Mouse (Mus musculus) layer of hippocampus, postnatal 10 days (tissue): ENCODE data around the gene Pld4. TPM values are rescaled to one million over a fixed set of nuclear protein-coding genes. Genes with fewer than 3 reads are reported as not detected.

Source experiments
- DNase-seq, 2 experiments: peaks; one replicate each; pipeline ENCODE4 v3.0.0; 2021; ENCODE audit warnings: low spot score in 2 of 2
- total RNA-seq, 2 experiments: library from RNA; stranded (reverse); gene quantifications; 2 replicates each; pipeline ENCODE4 v1.2.3; 2021

Pld4 gene
- total RNA-seq, 2 experiments from 2014 or later, result 9.2 to 11.7 TPM

GRCm38 (mm10) chr12:112737761-112738160 lies 22.7 kb upstream of the Pld4 start:
- DNase-seq, result peak; percentile 77 to 83

DNA sequence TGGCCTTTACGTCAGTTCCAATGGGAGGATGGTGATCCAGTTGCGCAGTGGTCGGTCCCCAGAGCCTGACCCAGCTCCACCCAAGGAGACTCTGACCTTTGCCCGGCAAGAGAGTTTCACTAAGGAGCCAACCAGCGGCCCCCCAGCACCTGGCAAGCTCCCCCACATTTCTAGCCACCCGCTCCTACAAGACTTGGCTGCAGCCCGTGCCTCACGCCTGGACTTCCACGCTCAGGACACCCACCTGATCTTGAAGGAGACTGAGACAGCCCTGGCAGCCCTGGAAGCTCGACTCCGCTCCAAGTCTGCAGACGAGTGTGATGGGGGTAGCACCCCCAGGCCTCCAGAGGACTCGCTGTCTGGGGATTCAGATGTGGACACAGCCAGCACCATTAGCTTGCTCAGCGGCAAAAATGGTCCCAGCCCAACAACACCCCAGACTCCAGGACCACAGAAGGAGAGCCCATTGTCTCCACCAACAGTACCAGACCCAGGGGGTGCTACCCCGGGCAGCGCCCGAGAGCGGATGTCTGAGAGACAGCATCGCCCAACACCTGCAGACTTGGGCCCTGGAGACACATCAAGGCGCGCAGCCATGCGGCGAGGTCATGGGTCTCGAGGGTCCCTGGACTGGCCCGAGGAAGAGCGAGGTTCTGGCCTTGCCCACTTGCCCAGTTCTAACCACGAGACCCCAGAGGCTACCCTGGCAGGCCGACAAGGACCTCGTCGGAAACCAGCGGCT lies 22.0 kb upstream of the Pld4 start:
- no peak for DNase-seq

DNA sequence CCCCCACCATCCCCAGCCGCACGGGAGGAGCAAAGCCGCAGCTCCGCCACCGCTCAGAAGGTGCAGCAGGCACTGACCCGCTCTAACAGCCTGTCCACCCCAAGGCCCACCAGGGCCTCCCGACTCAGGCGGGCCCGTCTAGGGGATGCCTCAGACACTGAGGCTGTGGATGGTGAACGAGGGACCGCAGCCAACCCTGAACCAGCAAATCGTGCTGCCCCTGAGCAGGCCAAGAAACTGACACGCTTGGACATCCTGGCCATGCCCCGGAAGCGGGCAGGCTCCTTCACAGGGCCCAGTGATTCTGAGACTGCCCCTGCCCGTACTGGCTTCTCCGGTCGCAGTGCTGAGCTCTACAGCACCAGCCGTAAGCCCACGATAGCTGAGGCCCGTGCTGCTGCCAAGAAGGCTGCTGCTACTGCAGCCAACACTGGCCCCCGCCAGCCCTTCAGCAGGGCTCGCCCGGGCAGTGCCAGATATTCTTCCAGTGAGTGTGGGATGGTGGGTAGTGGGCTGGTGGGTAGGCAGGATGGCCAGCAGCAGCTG lies 21.4 kb upstream of the Pld4 start:
- no peak for DNase-seq

- DNase-seq, result no peak
Measured at GRCm38 (mm10) chr12:112742768-112743167, 17.7 kb upstream of the Pld4 start.

DNA sequence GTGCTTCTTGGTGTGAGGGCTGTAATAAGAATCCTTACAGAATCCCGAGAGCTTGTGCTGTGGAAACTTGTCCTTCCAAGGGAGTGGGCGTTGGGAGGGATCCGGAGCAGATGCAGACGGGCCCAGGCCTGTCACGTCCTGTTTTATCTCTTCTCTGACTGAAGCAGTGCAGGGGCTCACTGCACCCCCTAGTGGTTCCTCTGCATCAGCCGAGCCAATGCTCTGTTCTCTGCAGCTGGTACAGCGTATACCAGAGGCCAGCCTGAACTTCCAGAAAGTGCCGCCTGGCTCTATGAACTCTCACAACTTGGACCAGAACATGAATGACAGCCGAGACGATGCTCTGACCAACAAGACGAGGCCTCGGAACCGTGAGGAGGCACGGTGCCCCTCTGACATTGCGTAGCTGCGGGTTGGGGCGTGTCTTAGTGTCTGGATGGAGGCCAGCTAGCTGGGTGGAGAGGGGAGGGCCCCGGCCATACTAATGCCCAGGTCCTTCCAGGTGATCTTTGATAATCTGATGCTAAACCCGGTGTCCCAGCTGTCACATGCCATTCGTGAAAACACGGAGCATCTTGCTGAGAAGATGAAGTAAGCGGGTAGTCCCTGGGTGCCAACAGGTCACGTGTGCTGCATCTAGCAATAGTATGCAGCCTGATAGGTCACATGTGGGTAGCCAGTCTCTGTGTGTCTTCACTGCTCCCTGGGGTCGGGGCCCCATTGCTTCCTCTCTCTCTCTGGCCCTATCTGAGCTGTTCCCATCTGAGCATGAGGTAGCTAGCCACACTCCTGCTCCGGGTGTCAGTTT lies 17.1 kb upstream of the Pld4 start:
- peak; percentile 82 to 84 for DNase-seq

GRCm38 (mm10) chr12:112744211-112744610 lies 16.2 kb upstream of the Pld4 start:
- DNase-seq, result no peak

- no peak for DNase-seq
Measured at GRCm38 (mm10) chr12:112744891-112745580, 15.4 kb upstream of the Pld4 start.

- no peak for DNase-seq
Measured at GRCm38 (mm10) chr12:112745716-112746115, 14.7 kb upstream of the Pld4 start.

DNA sequence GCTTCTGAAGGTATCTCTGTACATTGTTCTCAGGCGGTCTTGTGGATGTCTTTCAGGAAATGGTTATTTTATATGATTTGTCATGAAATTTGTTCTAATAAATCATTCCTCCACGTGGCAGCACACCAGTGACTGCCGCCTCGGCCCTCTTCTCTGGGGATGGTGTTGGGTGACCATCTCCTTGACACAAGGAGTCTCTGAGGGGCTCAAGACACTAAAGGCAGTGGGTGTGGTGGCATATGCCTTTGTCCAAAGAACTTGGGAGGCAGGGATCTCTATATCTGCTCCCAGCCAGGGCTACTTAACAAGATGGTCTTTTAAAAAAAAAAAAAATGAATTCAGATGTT lies 14.0 kb upstream of the Pld4 start:
- no peak for DNase-seq

DNA sequence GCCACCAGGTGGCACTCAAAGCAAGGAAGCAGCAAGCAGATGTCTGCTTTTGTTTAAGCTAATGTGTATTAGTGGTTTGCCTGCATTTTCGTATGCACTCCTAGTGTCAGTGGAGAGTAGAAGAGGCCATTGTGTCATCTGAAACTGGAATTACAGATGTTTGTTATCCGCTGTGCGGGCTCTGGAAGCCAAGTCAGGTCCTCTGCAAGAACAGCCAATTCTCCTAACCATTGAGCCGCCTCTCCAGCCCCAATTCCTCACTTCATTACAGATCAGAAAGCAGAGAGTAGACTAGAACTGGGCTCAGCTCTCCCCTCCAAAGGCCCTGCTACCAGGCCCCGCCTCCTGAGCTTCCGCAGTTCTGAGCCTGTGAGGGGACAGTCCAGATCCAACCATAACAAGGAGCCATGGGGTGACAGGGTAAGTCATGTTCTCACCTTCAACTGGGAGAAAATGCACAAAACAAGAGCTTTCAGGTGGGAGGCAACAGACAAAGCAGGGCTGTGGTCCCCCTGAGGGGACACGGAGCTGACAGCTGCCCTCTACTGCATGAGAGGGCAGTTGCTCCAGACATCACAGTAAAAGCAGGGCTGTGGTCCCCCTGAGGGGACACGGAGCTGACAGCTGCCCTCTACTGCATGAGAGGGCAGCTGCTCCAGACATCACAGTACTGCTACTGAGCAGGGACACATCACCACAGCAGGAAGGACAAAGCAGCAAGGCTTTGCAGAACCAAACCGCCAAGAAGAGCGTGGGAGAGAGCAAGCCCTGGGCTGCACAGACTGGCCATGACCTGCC lies 13.4 kb upstream of the Pld4 start:
- DNase-seq, result no peak

DNA sequence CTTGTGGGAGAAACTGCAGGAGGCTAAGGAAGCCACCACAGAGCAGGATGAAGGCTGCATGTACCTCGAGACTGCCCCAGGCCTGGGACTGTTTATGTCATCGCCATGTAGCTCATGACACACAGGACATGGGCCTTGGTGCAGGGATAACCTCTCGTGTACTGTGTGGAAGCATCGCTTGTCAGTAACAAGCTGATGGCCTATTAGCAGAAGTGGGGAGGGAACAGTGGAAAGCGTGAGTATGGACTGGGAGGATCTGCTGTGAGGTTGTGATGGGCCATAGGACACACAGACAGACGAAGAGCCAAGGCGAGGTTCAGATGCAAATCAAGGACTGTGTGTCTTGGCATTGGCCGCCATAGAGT lies 12.9 kb upstream of the Pld4 start:
- no peak for DNase-seq

DNA sequence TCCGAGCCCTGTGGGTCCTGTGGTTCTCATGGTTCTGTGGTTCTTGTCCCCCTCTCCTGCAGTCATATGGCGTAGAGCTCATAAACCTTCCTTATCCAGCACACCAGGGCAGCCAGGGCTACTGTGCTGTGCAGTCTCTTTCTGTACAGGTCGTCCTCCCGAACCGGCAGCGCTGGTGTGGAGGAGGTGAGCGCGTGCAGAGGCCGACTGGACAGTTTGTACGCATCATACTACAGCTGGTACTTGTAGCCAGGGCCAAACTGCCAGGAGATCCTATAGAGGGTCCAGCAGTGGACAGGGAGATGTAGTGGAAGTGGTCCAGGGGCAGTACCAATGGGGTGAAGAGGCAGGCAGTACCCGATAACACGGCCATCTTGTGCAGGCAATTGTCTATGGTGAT lies 9.5 kb upstream of the Pld4 start:
- no peak for DNase-seq

GRCm38 (mm10) chr12:112752399-112752798 lies 8.1 kb upstream of the Pld4 start:
- DNase-seq, result no peak

DNA sequence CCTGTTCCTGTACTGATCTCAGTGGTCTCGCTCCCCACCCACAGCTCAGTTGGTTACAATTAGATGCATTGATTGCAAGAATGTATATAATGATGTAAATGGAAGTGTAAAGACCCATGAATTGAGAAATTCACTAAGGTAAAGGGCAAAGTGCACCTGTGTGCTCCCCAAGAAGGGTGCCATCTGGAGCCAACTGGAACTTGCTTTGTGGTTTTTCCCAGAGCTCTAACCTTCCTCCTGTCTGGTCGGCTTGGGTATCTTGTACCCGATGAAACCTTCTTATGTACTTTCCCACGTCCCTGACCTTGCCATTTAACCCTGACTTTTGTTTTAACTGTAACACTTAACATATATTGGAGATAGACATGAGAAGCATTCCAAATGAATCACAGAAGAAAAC lies 4.6 kb upstream of the Pld4 start:
- DNase-seq, result no peak

- no peak for DNase-seq
Measured at GRCm38 (mm10) chr12:112757896-112758295, 2.6 kb upstream of the Pld4 start.

GRCm38 (mm10) chr12:112759471-112759870 lies 984 bp upstream of the Pld4 start:
- DNase-seq, result no peak

- no peak for DNase-seq
Measured at GRCm38 (mm10) chr12:112761411-112761810, 956 bp downstream of the Pld4 start.

DNA sequence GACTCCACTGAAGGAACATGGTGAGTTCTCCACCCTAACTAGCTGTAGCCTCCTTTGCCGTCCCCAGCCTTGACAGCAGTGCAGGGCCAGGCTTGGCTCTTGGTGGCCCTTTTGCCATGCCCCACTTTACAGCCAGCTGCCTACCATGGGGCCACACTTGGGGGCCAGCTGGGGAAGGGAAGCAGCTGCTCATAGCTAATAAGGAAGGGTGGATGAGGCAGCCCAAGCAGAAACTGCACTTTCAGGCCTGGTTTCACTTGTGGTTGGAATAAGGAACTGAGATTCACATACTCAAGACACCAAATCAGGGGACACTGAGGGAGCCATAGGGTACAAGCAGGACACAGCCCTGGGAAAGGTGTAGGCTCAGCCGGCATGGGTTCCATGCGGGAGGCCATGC lies 1.6 kb downstream of the Pld4 start:
- peak in 1 of 2 experiments; percentile 22 for DNase-seq

DNA sequence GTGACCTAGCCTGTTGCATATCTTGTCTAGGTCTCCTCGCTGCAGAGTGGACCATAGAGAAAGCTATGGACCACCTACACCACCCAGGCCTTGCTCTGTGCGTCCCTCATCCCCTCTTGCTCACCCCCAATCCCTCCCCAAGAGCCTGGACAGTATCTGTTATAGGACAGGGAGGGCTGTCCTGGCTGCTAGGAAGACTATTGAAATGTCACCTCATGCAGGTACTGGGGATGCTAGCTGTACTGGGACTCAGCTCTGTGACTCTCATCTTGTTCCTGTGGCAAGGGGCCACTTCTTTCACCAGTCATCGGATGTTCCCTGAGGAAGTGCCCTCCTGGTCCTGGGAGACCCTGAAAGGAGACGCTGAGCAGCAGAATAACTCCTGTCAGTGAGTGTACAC lies 2.7 kb downstream of the Pld4 start:
- peak in 1 of 2 experiments; percentile 8 for DNase-seq

DNA sequence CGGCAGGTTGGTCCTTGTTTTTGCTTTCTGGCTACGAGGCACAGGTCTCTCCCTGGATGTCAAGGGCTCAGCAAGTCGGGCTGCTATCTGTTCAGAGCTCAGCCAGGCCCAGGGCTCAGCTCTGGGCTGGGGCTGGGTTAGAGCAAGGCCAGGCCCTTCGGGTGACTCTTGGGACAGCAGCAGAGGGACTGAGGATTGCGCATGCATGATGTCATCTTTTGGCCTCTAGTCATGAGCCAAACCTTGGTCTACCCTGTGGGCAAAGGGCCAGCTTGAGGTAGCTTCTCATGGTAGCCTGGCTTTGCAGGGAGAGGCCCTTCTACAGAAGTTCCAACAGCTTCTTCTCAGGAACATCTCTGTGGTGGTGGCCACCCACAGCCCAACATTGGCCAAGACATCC lies 3.7 kb downstream of the Pld4 start:
- no peak for DNase-seq

DNA sequence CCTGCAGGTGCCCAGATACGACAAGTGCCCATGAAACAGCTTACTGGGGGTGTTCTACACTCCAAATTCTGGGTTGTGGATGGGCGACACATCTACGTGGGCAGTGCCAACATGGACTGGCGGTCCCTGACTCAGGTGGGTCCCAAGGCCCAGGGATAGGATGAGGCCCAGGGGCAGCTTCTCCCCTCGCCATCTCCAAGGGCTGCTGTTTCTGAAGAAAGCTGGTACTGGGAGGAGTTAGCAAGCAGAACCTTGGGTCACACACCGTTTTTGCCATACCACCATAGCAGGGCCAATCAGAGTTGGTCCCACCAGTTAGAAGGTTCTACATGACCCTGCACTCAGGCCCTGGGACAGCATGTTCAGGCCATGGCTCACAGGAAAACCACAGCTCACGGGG lies 4.5 kb downstream of the Pld4 start:
- DNase-seq, result no peak
